Mouse (Mus musculus) embryonic facial prominence, embryonic 11.5 days (tissue): ENCODE measurements around the gene Ankrd63. TPM values are rescaled to one million over a fixed set of nuclear protein-coding genes. Genes with fewer than 3 reads are reported as not detected.

Experiments
- ATAC-seq: fragments of 200-750 bp; cut with Nextera tagmentation; replicated peaks from 2 replicates; pipeline ENCODE4 v1.8.0; 2017; ENCODE audit warnings: low read depth; ENCODE audit not compliant: insufficient number of reproducible peaks, low FRiP score, low TSS enrichment
- DNase-seq: peaks from one replicate; pipeline ENCODE4 v3.0.0-alpha.2; 2015; ENCODE audit warnings: low spot score
- H3K27ac ChIP-seq: fragments of 300-500 bp; sonication (generic); replicated peaks from 2 replicates; pipeline ENCODE4 v1.5.1; 2014; ENCODE audit warnings: mild to moderate bottlenecking, low read depth, low read length, control low read depth
- H3K27me3 ChIP-seq: fragments of 300-500 bp; sonication (generic); 2 replicates; pipeline ENCODE4 v1.6.1; 2014; ENCODE audit warnings: mild to moderate bottlenecking, low read length, moderate library complexity, mixed read lengths; ENCODE audit not compliant: control insufficient read depth, insufficient read depth
- H3K36me3 ChIP-seq: fragments of 300-500 bp; sonication (generic); replicated peaks from 2 replicates; pipeline ENCODE4 v1.6.1; 2014; ENCODE audit warnings: low read depth, mild to moderate bottlenecking, low read length, moderate library complexity, mixed read lengths; ENCODE audit not compliant: control insufficient read depth, insufficient read depth
- H3K4me1 ChIP-seq: fragments of 300-500 bp; sonication (generic); 2 replicates; pipeline ENCODE4 v1.6.1; 2014; ENCODE audit warnings: low read length, mixed read lengths; ENCODE audit not compliant: control insufficient read depth, insufficient read depth
- H3K4me2 ChIP-seq: fragments of 300-500 bp; sonication (generic); 2 replicates; pipeline ENCODE4 v1.6.1; 2014; ENCODE audit warnings: low read depth, mild to moderate bottlenecking, control low read depth, low read length, moderate library complexity
- H3K4me3 ChIP-seq: fragments of 300-500 bp; sonication (generic); 2 replicates; pipeline ENCODE4 v1.5.1; 2014; ENCODE audit warnings: low read depth, low read length, control low read depth
- H3K9ac ChIP-seq: fragments of 300-500 bp; sonication (generic); replicated peaks from 2 replicates; pipeline ENCODE4 v1.6.1; 2014; ENCODE audit warnings: mild to moderate bottlenecking, control low read depth, low read length
- H3K9me3 ChIP-seq: fragments of 300-500 bp; sonication (generic); replicated peaks from 2 replicates; pipeline ENCODE4 v1.6.1; 2016; ENCODE audit warnings: mild to moderate bottlenecking, low read length, inconsistent platforms, mixed read lengths; ENCODE audit not compliant: control insufficient read depth
- WGBS: fragments of 180-500 bp; shearing (Covaris S2); extraction: QIAGEN DNeasy Blood & Tissue Kit; methylation state at CpG from one replicate; pipeline ENCODE4 v1.1.7; 2014; 5-methylcytosine and 5-hydroxymethylcytosine counted together
- polyA plus RNA-seq: library from polyadenylated mRNA; unstranded; fragments of >200 nt; fragmentation: Nextera tagmentation; extraction: Ambion mirVana; gene quantifications from 2 replicates; pipeline ENCODE4 v1.2.1, GENCODE M21; 2014

Ankrd63 gene
- polyA plus RNA-seq, 1 experiment from 2014 or later = not detected

- Histone ChIP-seq H3K4me2 (no peak overlapping the region), H3K9ac (no peak overlapping the region), H3K4me1 (peaks cover 3% of the 10 kb centered on the region; the same call in 1 of the 2 replicates), H3K4me3 (no peak overlapping the region), H3K27me3 (peaks cover 33% of the 10 kb centered on the region), H3K27ac (no peak overlapping the region), H3K36me3 (no peaks in the 10 kb centered on the region), H3K9me3 (no peaks in the 10 kb centered on the region)
- 48% methylated on average over 4 of the region's 4 CpGs for WGBS
- no peak for DNase-seq
- ATAC-seq = no peak
Measured at GRCm38 (mm10) chr2:118714230-118714629, 10.5 kb upstream of the Ankrd63 start.

- Histone ChIP-seq H3K9me3 (no peaks in the 10 kb centered on the region), H3K36me3 (no peaks in the 10 kb centered on the region), H3K4me3 (no peak overlapping the region), H3K27me3 (peaks cover 37% of the 10 kb centered on the region), H3K9ac (no peak overlapping the region), H3K4me1 (peaks cover 3% of the 10 kb centered on the region; the same call in 1 of the 2 replicates), H3K4me2 (no peak overlapping the region), H3K27ac (no peak overlapping the region)
- DNase-seq = no peak
- no peak for ATAC-seq
- 93% methylated on average over 6 of the region's 6 CpGs for WGBS
Measured at GRCm38 (mm10) chr2:118713631-118714030, 9.9 kb upstream of the Ankrd63 start.

- peak; percentile 72 for DNase-seq
- Histone ChIP-seq H3K36me3 (no peaks in the 10 kb centered on the region), H3K27ac (no peak overlapping the region), H3K27me3 (peaks cover 60% of the 10 kb centered on the region), H3K9ac (peak overlapping the region; percentile 39), H3K4me2 (peak overlapping the region; percentile 62), H3K9me3 (no peaks in the 10 kb centered on the region), H3K4me1 (peaks cover 3% of the 10 kb centered on the region; the same call in 1 of the 2 replicates), H3K4me3 (peak overlapping the region; percentile 28)
- peak; percentile 74; the same call in 1 of the 2 replicates for ATAC-seq
- under 1% methylated on average over 36 of the region's 36 CpGs for WGBS
Measured at GRCm38 (mm10) chr2:118711038-118711494, 7.3 kb upstream of the Ankrd63 start.

- Histone ChIP-seq H3K27ac (no peak overlapping the region), H3K9me3 (no peaks in the 10 kb centered on the region), H3K36me3 (no peaks in the 10 kb centered on the region), H3K4me2 (no peak overlapping the region), H3K4me1 (peaks cover 3% of the 10 kb centered on the region; the same call in 1 of the 2 replicates), H3K9ac (no peak overlapping the region), H3K4me3 (no peak overlapping the region), H3K27me3 (peaks cover 73% of the 10 kb centered on the region)
- 27% methylated on average over 4 of the region's 4 CpGs for WGBS
- ATAC-seq (no peak), DNase-seq (no peak)
Measured at GRCm38 (mm10) chr2:118709655-118710221, 6.0 kb upstream of the Ankrd63 start.

- no peak overlapping the region for H3K4me2 ChIP-seq
- no peak overlapping the region for H3K4me3 ChIP-seq
- peaks cover 86% of the 10 kb centered on the region for H3K27me3 ChIP-seq
- DNase-seq (no peak), ATAC-seq (no peak)
- H3K4me1 ChIP-seq = peaks cover 8% of the 10 kb centered on the region
- H3K36me3 ChIP-seq = no peaks in the 10 kb centered on the region
- H3K9me3 ChIP-seq = no peaks in the 10 kb centered on the region
- H3K27ac ChIP-seq = no peak overlapping the region
- no peak overlapping the region for H3K9ac ChIP-seq
- WGBS = 73% methylated on average over 4 of the region's 4 CpGs
Measured at GRCm38 (mm10) chr2:118708472-118708871, 4.7 kb upstream of the Ankrd63 start.

- H3K9me3 ChIP-seq = no peaks in the 10 kb centered on the region
- no peaks in the 10 kb centered on the region for H3K36me3 ChIP-seq
- WGBS = 3% methylated on average over 6 of the region's 6 CpGs
- peaks cover 12% of the 10 kb centered on the region for H3K4me1 ChIP-seq
- no peak overlapping the region for H3K9ac ChIP-seq
- DNase-seq = no peak
- ATAC-seq = no peak
- H3K4me3 ChIP-seq = no peak overlapping the region
- no peak overlapping the region for H3K27ac ChIP-seq
- peaks cover 93% of the 10 kb centered on the region for H3K27me3 ChIP-seq
- H3K4me2 ChIP-seq = no peak overlapping the region
Measured at GRCm38 (mm10) chr2:118706436-118706835, 2.7 kb upstream of the Ankrd63 start.

- peak overlapping the region; percentile 32; the same call in 1 of the 2 replicates for H3K9ac ChIP-seq
- peak overlapping the region; percentile 66 for H3K4me2 ChIP-seq
- ATAC-seq = peak; percentile 35
- peaks cover 13% of the 10 kb centered on the region for H3K4me1 ChIP-seq
- H3K4me3 ChIP-seq = peak overlapping the region; percentile 40
- DNase-seq = peak; percentile 47
- H3K9me3 ChIP-seq = no peaks in the 10 kb centered on the region
- H3K27ac ChIP-seq = no peak overlapping the region
- H3K36me3 ChIP-seq = no peaks in the 10 kb centered on the region
- peaks cover 87% of the 10 kb centered on the region for H3K27me3 ChIP-seq
- WGBS = under 1% methylated on average over 87 of the region's 93 CpGs
Measured at GRCm38 (mm10) chr2:118702883-118703761, 641 bp downstream of the Ankrd63 start.
